Mouse (Mus musculus) heart, embryonic 11.5 days (tissue): Measurements from ENCODE around the gene Olfr191. TPM values are rescaled to one million over a fixed set of nuclear protein-coding genes. Genes with fewer than 3 reads are reported as not detected.
"Not testable (repeated sequence)": the region's sequence is repeated elsewhere in the genome, so short reads cannot be mapped to it uniquely, and the experiment has no call there.

Source experiments
- ATAC-seq: fragments of 200-750 bp; cut with Nextera tagmentation; replicated peaks from 2 replicates; pipeline ENCODE4 v1.8.0; 2017; ENCODE audit warnings: moderate library complexity; ENCODE audit not compliant: insufficient number of reproducible peaks, low FRiP score, low TSS enrichment
- H3K27ac ChIP-seq: fragments of 300-500 bp; sonication (generic); 2 replicates; pipeline ENCODE4 v1.5.1; 2014; ENCODE audit warnings: mild to moderate bottlenecking, low read depth, low read length
- H3K27me3 ChIP-seq: fragments of 300-500 bp; sonication (generic); 2 replicates; pipeline ENCODE4 v1.6.1; 2014; ENCODE audit warnings: mild to moderate bottlenecking, low read length, mixed read lengths; ENCODE audit not compliant: control insufficient read depth, insufficient read depth
- H3K36me3 ChIP-seq: fragments of 300-500 bp; sonication (generic); 2 replicates; pipeline ENCODE4 v1.6.1; 2014; ENCODE audit warnings: mild to moderate bottlenecking, low read length, moderate library complexity, mixed read lengths; ENCODE audit not compliant: control insufficient read depth, insufficient read depth
- H3K4me1 ChIP-seq: fragments of 300-500 bp; sonication (generic); 2 replicates; pipeline ENCODE4 v1.6.1; 2014; ENCODE audit warnings: low read length; ENCODE audit not compliant: control insufficient read depth, insufficient read depth
- H3K4me2 ChIP-seq: fragments of 300-500 bp; sonication (generic); 2 replicates; pipeline ENCODE4 v1.6.1; 2014; ENCODE audit warnings: mild to moderate bottlenecking, moderate library complexity
- H3K4me3 ChIP-seq: fragments of 300-500 bp; sonication (generic); 2 replicates; pipeline ENCODE4 v1.5.1; 2014; ENCODE audit warnings: low read depth, low read length
- H3K9ac ChIP-seq: fragments of 300-500 bp; sonication (generic); 2 replicates; pipeline ENCODE4 v1.6.1; 2014; ENCODE audit warnings: mild to moderate bottlenecking, low read depth, low read length, moderate library complexity
- H3K9me3 ChIP-seq: fragments of 300-500 bp; sonication (generic); replicated peaks from 2 replicates; pipeline ENCODE4 v1.6.1; 2016; ENCODE audit warnings: low read length; ENCODE audit not compliant: control insufficient read depth
- WGBS: fragments of 180-500 bp; shearing (Covaris S2); extraction: QIAGEN DNeasy Blood & Tissue Kit; methylation state at CpG from one replicate; pipeline ENCODE4 v1.1.7; 2014; ENCODE audit not compliant: insufficient replicate concordance; 5-methylcytosine and 5-hydroxymethylcytosine counted together
- polyA plus RNA-seq: library from polyadenylated mRNA; unstranded; fragments of >200 nt; fragmentation: Nextera tagmentation; extraction: Ambion mirVana; gene quantifications from 2 replicates; pipeline ENCODE4 v1.2.1, GENCODE M21; 2014

Gene Olfr191
- polyA plus RNA-seq, 1 experiment from 2014 or later: not detected

DNA sequence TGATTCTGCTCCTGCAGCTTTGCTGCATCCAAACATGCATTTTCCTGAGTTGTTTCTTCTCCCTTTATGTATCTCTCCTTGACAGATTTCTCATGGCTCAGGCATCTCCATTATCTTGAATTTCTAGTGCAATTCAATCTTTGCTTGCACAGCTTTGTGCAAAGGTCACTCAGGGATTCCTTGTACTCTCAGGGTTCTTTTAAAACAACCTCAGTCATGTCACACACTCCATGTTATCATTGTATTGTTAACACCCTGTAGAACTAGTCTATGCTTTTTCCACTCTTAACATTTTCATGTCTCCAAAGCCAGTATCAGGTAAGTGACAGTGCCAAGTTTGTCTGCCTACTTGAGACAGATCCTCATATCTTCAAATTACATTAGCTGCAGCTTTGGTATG, 17.9 kb downstream of the Olfr191 start:
- H3K4me2 ChIP-seq: no peak overlapping the region
- no peaks in the 10 kb centered on the region for H3K4me1 ChIP-seq
- ATAC-seq: no peak
- no peak overlapping the region for H3K27ac ChIP-seq
- H3K9ac ChIP-seq: no peak overlapping the region
- H3K27me3 ChIP-seq: no peaks in the 10 kb centered on the region
- no peak overlapping the region for H3K4me3 ChIP-seq
- no peaks in the 10 kb centered on the region for H3K36me3 ChIP-seq
- no peaks in the 10 kb centered on the region for H3K9me3 ChIP-seq

DNA sequence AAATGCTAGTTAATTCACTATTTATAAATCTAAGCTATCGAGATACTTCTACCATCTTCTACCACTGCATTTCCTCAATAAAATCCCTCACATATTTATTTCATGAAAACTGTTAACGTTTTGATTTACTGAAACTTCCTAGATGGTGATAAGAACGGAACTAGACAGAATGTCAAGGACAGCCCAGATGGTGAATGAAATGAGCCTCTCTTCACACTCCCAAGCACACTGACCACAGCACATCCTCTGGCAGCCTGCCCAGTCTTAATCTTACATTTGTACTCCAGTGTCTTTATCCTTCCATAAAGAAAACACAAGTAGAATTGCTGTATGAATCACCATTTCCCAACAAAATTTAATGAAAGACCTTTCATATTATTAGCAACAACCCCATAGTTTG, 27.2 kb downstream of the Olfr191 start:
- not testable (repeated sequence) for H3K9ac ChIP-seq, H3K4me1 ChIP-seq, H3K27ac ChIP-seq, H3K36me3 ChIP-seq, H3K4me3 ChIP-seq, H3K27me3 ChIP-seq, H3K9me3 ChIP-seq, ATAC-seq, H3K4me2 ChIP-seq
- WGBS: 55% methylated on average over 3 of the region's 3 CpGs

DNA sequence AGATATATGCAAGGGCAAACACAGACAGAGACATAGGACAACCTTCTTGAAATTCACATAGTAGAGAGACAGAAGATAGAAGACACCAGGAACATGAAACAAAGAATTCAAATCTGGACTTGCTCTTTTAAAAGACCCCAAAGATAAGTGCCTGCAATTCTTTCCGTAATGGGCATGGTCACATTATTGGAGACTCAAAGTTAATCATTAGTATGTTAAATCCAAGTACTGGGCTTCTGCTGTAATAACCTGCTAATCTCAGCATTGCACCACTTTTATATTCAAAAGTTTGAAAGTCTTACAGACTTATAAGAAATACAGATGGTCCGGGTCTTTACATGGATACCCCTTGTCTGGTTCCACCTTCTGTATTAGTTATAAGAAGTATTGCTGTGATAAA, 40.3 kb downstream of the Olfr191 start:
- H3K4me1 ChIP-seq, H3K4me3 ChIP-seq, H3K9me3 ChIP-seq, H3K9ac ChIP-seq, H3K36me3 ChIP-seq, H3K27me3 ChIP-seq, H3K27ac ChIP-seq, ATAC-seq, H3K4me2 ChIP-seq: not testable (repeated sequence)
- WGBS: 81% methylated on average over 2 of the region's 2 CpGs

DNA sequence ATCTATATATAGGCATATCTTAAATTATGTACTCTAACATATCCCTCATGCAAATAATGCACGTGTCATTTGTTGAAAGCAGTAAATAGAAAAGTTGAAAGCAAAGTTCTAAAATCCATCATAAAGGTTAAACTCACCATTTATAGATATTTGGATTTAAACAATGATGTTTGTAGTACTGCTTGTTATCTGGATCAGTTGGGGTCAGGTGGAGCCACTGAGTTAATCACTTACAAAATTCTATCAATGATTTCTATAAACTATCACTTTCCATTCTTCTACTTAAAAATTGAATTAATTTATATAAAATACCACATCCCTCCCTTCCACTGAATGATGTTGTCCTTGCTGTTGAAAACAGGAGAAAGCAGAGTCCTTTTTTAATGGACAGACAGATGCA, 40.8 kb downstream of the Olfr191 start:
- H3K27me3 ChIP-seq: no peaks in the 10 kb centered on the region
- no peak overlapping the region for H3K4me2 ChIP-seq
- 73% methylated on average over 1 of the region's 1 CpGs for WGBS
- no peak for ATAC-seq
- no peak overlapping the region for H3K27ac ChIP-seq
- H3K9me3 ChIP-seq: no peaks in the 10 kb centered on the region
- no peaks in the 10 kb centered on the region for H3K36me3 ChIP-seq
- H3K4me1 ChIP-seq: no peaks in the 10 kb centered on the region
- no peak overlapping the region for H3K9ac ChIP-seq
- no peak overlapping the region for H3K4me3 ChIP-seq

DNA sequence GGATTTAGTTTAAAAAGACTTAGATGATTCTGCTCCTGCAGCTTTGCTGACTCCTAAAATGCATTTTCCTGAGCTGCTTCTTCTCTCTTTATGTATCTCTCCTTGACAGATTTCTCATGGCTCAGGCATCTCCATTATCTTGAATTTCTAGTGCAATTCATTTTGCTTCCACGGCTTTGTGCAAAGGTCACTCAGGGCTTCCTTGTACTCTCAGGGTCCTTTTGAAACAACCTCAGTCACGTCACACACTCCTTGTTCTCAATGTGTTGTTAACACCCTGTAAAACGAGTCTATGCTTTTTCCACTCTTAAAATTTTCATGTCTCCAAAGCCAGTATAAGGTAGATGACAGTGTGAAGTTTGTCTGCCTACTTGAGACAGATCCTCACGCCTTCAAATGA, 42.0 kb downstream of the Olfr191 start:
- Histone ChIP-seq H3K4me1 (no peaks in the 10 kb centered on the region), H3K9ac (no peak overlapping the region), H3K27me3 (no peaks in the 10 kb centered on the region), H3K4me2 (no peak overlapping the region), H3K27ac (no peak overlapping the region), H3K9me3 (no peaks in the 10 kb centered on the region), H3K4me3 (no peak overlapping the region), H3K36me3 (no peaks in the 10 kb centered on the region)
- no peak for ATAC-seq
- WGBS: 47% methylated on average over 4 of the region's 4 CpGs

DNA sequence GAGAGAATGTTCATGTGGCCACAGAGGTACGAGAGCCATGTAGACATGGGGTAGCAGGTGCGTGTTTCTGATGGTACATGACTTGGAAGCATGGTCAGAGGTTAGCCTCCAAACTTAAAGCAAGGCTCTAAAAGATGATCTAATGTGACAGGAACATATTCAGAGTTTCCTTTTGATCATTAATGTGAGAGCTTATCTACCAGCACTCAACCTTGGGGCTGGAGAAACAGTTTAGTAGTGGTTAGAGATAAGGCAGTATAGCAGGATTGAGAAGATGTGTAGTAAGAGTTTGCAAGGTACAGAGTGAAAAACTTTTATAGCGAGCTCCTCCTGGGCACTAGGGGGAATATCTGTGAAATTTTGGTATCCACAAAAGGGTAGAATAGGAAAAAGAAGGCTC, 43.8 kb downstream of the Olfr191 start:
- H3K9me3 ChIP-seq: no peaks in the 10 kb centered on the region
- H3K9ac ChIP-seq: no peak overlapping the region
- no peaks in the 10 kb centered on the region for H3K36me3 ChIP-seq
- H3K27me3 ChIP-seq: no peaks in the 10 kb centered on the region
- 72% methylated on average over 3 of the region's 3 CpGs for WGBS
- no peaks in the 10 kb centered on the region for H3K4me1 ChIP-seq
- ATAC-seq: no peak
- no peak overlapping the region for H3K4me2 ChIP-seq
- H3K4me3 ChIP-seq: no peak overlapping the region
- H3K27ac ChIP-seq: no peak overlapping the region

DNA sequence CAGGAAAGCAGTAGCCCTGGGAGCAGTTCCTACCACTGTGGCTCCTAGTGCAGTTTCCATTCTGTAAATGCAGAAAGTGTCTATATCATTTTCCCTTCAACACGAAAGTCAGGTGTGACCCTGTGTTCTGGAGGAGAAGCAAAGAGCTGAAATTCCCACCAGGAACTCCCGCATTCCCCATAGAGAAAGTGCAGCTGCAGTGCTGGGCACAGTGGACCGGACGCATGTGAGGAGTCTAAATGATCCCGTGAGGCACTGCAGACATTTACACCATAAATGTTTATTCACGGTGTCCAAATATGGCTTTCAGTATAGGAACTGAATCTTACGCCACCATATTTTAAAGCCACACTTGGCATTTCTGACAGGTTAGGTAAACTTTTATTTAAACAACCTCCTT, 49.9 kb downstream of the Olfr191 start, which contains the start of gene Olfr187:
Gene Olfr187, minus strand, starts transcription at position 58 of the 400 bp plus-strand sequence.
- H3K4me1 ChIP-seq: no peaks in the 10 kb centered on the region
- no peak within 1 kb of the TSS for H3K4me3 ChIP-seq
- H3K4me2 ChIP-seq: no peak within 1 kb of the TSS
- no peak for ATAC-seq
- no peaks in the 10 kb centered on the region for H3K27me3 ChIP-seq
- H3K36me3 ChIP-seq: no peaks in the 10 kb centered on the region
- H3K27ac ChIP-seq: no peak within 1 kb of the TSS
- no peaks in the 10 kb centered on the region for H3K9me3 ChIP-seq
- no peak within 1 kb of the TSS for H3K9ac ChIP-seq
- WGBS: 75% methylated on average over 7 of the region's 7 CpGs

Other genes starting within 250 kb of the Olfr191 start
- gene Olfr177, start 215.1 kb downstream of the Olfr191 start, polyA plus RNA-seq: not detected in 2 replicates
- not detected in 2 replicates for gene Olfr178, start 197.8 kb downstream of the Olfr191 start, polyA plus RNA-seq
- not detected in 2 replicates for gene Olfr181, start 161.1 kb downstream of the Olfr191 start, polyA plus RNA-seq
- gene Olfr180, start 160.4 kb downstream of the Olfr191 start, polyA plus RNA-seq: not detected in 2 replicates
- not detected in 2 replicates for gene Olfr183, start 94.5 kb downstream of the Olfr191 start, polyA plus RNA-seq
- not detected in 2 replicates for gene Olfr186, start 59.5 kb downstream of the Olfr191 start, polyA plus RNA-seq
- not detected in 2 replicates for gene Olfr187, start 50.1 kb downstream of the Olfr191 start, polyA plus RNA-seq
- gene Olfr190, start 11.8 kb downstream of the Olfr191 start, polyA plus RNA-seq: not detected in 2 replicates
- gene Olfr193, start 22.1 kb upstream of the Olfr191 start, polyA plus RNA-seq: not detected in 2 replicates
- gene Olfr194, start 31.2 kb upstream of the Olfr191 start, polyA plus RNA-seq: not detected in 2 replicates
- not detected in 2 replicates for gene Olfr195, start 57.2 kb upstream of the Olfr191 start, polyA plus RNA-seq
- gene Olfr196, start 80.6 kb upstream of the Olfr191 start, polyA plus RNA-seq: not detected in 2 replicates
- gene Olfr198, start 113.7 kb upstream of the Olfr191 start, polyA plus RNA-seq: not detected in 2 replicates
- gene Olfr199, start 129.9 kb upstream of the Olfr191 start, polyA plus RNA-seq: not detected in 2 replicates
- gene Olfr201, start 182.8 kb upstream of the Olfr191 start, polyA plus RNA-seq: not detected in 2 replicates
- gene Olfr202, start 197.0 kb upstream of the Olfr191 start, polyA plus RNA-seq: not detected in 2 replicates
- not detected in 2 replicates for gene Olfr203, start 209.1 kb upstream of the Olfr191 start, polyA plus RNA-seq
- not detected in 2 replicates for gene Olfr204, start 228.4 kb upstream of the Olfr191 start, polyA plus RNA-seq
- gene Olfr205, start 241.3 kb upstream of the Olfr191 start, polyA plus RNA-seq: not detected in 2 replicates